Mouse (Mus musculus) small intestine, adult 2 months (tissue): ENCODE data around the gene 1700014D04Rik.

Experiments used
- CTCF ChIP-seq: fragments of 200-500 bp; IDR thresholded peaks from 2 replicates; pipeline ENCODE4 v1.5.1; 2012; ENCODE audit warnings: low read depth, mild to moderate bottlenecking, control low read depth, inconsistent platforms, low read length, moderate library complexity, mixed read lengths; ENCODE audit not compliant: insufficient replicate concordance, insufficient read length; ENCODE audit errors: extremely low read depth
- POLR2A ChIP-seq: fragments of 200-500 bp; IDR thresholded peaks from 2 replicates; pipeline ENCODE4 v1.6.1; 2012; ENCODE audit warnings: low read depth, mild to moderate bottlenecking, control low read depth, inconsistent platforms, low read length, moderate library complexity

GRCm38 (mm10) chr13:59756906-59757305 is 10.4 kb upstream of the 1700014D04Rik start:
- TF ChIP-seq CTCF (no peak), POLR2A (no peak)
